Mouse (Mus musculus) layer of hippocampus, adult 8-10 months (tissue): ENCODE measurements at regions not wholly inside any gene's neighbourhood (a gene's known extent, or its start where the extent isn't known, plus 50 kb on each side); places are given as distances from the start of the nearest gene placed in this dataset.

ENCODE experiments used
- DNase-seq, 2 experiments: peaks; one replicate each; pipeline ENCODE4 v3.0.0; 2022; ENCODE audit warnings: low spot score in 2 of 2

DNA sequence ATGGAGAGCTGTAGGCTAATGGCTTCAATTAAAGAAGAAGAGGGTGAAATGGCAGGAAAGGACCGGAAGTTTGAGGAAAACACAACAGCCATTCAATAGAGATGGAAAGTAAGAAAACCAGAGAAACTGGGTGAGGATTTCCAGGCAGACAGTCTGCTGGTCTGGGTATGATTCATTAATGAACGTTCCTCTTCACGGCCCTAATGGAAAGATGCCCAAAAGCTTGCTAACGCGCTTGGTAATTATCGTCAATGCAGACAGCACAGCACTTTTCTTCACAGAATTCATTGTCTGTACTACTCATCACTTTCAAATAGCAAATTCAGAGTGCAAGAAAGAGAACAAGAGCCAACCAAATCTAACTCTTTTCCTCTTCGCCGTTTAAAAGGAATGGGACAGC is 60.3 kb downstream of the Ing2 start:
- DNase-seq: peak in 1 of 2 experiments; percentile 10

DNA sequence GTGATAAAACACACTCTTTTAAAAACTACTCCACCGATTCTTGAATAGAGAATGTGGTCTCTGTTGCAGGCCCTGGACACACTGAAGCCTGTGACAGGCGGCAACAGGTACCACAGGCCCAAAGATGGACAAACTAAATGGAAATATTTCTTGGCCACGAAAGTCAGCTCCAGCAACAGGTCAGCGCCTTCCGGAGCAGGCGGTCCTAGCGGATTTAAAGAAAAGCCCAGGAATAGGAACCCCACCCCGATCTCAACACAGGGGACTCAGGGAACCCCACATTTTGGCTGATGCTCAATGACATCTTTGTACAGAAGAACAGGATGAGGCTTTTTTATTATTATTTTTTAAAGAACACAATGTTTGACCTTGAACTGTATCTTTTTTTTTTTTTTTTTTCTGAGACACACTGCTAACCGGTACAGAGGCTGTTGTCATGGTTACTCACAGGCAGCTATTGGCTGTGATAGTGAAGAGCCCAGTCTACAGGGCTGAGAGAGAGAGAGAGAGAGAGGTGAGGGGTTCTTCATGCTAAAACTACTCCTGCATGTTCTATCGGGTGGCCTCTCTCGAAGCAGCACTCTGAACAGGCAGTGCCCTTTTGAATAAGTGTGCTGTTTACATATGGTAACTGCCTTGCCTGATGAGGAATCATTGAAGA is 63.5 kb downstream of the Ing2 start:
- no peak for DNase-seq

DNA sequence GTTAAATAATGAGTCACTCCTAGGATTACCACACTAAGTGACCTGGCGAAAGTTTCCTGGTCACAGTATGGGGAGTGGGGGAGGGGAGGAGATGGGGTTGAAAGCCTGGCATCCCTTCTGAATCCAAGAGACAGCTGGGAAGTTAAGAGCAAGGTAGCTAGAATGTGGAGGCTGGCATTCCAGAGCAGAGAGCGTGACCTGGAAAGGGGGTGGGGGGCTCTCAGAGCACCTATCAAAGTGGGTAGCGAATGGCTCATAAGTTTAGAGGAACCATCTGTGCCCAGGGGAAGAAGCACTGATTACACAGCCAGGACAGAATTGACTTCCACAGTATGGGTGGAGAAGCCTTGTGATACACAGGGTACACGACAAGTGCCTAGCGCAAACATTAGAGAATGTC is 65.4 kb downstream of the Ing2 start:
- DNase-seq: no peak

DNA sequence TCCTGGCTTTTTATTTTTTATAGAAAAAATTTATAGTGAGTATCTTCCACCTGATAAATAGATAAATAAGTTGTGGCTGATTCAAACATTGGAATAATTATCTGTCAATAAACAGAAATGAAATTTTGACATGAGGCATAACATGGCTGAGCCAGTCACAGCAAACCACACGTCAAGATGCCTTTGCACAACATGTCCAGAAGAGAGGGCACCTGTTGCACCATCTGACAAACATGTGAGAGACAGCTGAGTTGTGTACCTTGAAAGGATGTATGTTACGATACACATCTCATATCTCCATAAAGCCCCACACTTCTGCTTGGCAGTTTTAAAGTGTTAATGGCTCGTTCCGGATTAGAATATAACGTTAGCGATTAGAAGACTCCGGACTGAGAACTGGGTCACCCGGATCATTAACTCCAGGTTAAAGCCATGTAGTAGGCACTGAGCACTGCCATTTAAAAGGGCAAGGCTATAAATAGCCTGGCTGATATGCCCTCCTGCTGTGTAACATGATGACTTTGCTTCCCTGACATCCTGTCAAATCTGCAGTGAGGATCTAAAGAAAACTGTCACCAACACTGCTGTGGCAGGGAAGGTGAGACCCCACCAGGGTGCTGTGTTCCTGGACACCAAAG is 70.9 kb downstream of the Rwdd4a start:
- DNase-seq: no peak
